Mouse (Mus musculus) intestine, embryonic 15.5 days (tissue): ENCODE results near the gene Atp2c2. TPM values are rescaled to one million over a fixed set of nuclear protein-coding genes. Genes with fewer than 3 reads are reported as not detected.
A peak's percentile ranks its signal among the peaks of the same experiment; 100 is the strongest.

Experiments
- ATAC-seq: fragments of 200-750 bp; cut with Nextera tagmentation; 2 replicates; pipeline ENCODE4 v1.8.0; 2017; ENCODE audit warnings: moderate TSS enrichment, moderate library complexity
- H3K27ac ChIP-seq: fragments of 300-500 bp; sonication (generic); 2 replicates; pipeline ENCODE4 v1.5.1; 2015; ENCODE audit warnings: mild to moderate bottlenecking, inconsistent platforms
- H3K27me3 ChIP-seq: fragments of 300-500 bp; sonication (generic); replicated peaks from 2 replicates; pipeline ENCODE4 v1.6.1; 2015; ENCODE audit warnings: inconsistent platforms
- H3K36me3 ChIP-seq: fragments of 300-500 bp; sonication (generic); 2 replicates; pipeline ENCODE4 v1.6.1; 2015; ENCODE audit warnings: inconsistent platforms
- H3K4me1 ChIP-seq: fragments of 300-500 bp; sonication (generic); replicated peaks from 2 replicates; pipeline ENCODE4 v1.6.1; 2015; ENCODE audit warnings: inconsistent platforms
- H3K4me2 ChIP-seq: fragments of 300-500 bp; sonication (generic); replicated peaks from 2 replicates; pipeline ENCODE4 v1.6.1; 2015; ENCODE audit warnings: mild to moderate bottlenecking, inconsistent platforms
- H3K4me3 ChIP-seq: fragments of 300-500 bp; sonication (generic); replicated peaks from 2 replicates; pipeline ENCODE4 v1.5.1; 2015; ENCODE audit warnings: inconsistent platforms
- H3K9ac ChIP-seq: fragments of 300-500 bp; sonication (generic); 2 replicates; pipeline ENCODE4 v1.6.1; 2015; ENCODE audit warnings: inconsistent platforms
- H3K9me3 ChIP-seq: fragments of 300-500 bp; sonication (generic); 2 replicates; pipeline ENCODE4 v1.6.1; 2016; ENCODE audit warnings: inconsistent platforms
- WGBS: fragments of 180-500 bp; shearing (Covaris S2); methylation state at CpG from one replicate; pipeline ENCODE4 v1.1.7; 2015; 5-methylcytosine and 5-hydroxymethylcytosine counted together
- polyA plus RNA-seq: library from polyadenylated mRNA; unstranded; fragments of >200 nt; fragmentation: Nextera tagmentation; extraction: Ambion mirVana; gene quantifications from 2 replicates; pipeline ENCODE4 v1.2.1, GENCODE M21; 2015

The Atp2c2 gene
- polyA plus RNA-seq, 1 experiment from 2014 or later: 4.4 TPM

DNA sequence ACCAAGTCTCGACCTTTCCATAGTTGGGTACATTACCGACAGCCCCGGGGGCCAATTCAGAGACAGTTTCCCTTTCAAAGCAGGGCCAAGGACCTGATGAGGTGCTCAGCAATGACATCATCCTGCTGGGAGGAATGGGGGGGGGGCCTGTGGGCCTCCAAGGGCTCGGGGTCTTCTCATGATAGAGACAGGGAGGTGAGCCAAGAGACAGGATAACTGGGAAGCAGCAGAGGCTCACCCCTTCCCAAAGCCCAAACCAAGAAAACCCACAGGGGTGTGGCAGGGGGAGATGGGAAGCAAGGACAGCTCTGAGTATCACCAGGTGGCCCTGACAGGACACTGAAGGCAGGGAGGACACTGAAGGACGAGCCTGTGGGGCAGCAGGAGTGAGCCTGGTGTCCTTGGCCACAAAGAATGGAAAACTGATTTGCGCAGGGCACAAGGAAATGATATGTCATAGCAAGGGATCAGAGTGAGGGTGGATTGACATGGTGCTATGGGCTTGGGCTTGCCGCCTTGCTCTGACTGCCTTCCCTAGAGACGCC is 28.6 kb downstream of the Atp2c2 start:
- H3K36me3 ChIP-seq: no peaks in the 10 kb centered on the region
- no peak for ATAC-seq
- WGBS: 85% methylated on average over 8 of the region's 8 CpGs
- H3K4me3 ChIP-seq: no peak overlapping the region
- no peak overlapping the region for H3K27ac ChIP-seq
- no peak overlapping the region for H3K4me2 ChIP-seq
- no peaks in the 10 kb centered on the region for H3K4me1 ChIP-seq
- H3K27me3 ChIP-seq: no peaks in the 10 kb centered on the region
- H3K9me3 ChIP-seq: no peaks in the 10 kb centered on the region
- H3K9ac ChIP-seq: no peak overlapping the region

- no peaks in the 10 kb centered on the region for H3K27me3 ChIP-seq
- H3K4me2 ChIP-seq: no peak overlapping the region
- no peak overlapping the region for H3K9ac ChIP-seq
- H3K27ac ChIP-seq: no peak overlapping the region
- no peak overlapping the region for H3K4me3 ChIP-seq
- no peaks in the 10 kb centered on the region for H3K36me3 ChIP-seq
- H3K4me1 ChIP-seq: no peaks in the 10 kb centered on the region; the same call in 1 of the 2 replicates
- no peaks in the 10 kb centered on the region for H3K9me3 ChIP-seq
- 63% methylated on average over 13 of the region's 13 CpGs for WGBS
- no peak for ATAC-seq
These were observed 32.3 kb downstream of the Atp2c2 start for GRCm38 (mm10) chr8:119732072-119732471.

- no peaks in the 10 kb centered on the region for H3K27me3 ChIP-seq
- H3K4me1 ChIP-seq: peaks cover 5% of the 10 kb centered on the region; the same call in 1 of the 2 replicates
- ATAC-seq: no peak
- H3K4me2 ChIP-seq: no peak overlapping the region
- no peak overlapping the region for H3K4me3 ChIP-seq
- H3K27ac ChIP-seq: no peak overlapping the region
- no peaks in the 10 kb centered on the region for H3K9me3 ChIP-seq
- H3K9ac ChIP-seq: no peak overlapping the region
- 91% methylated on average over 10 of the region's 10 CpGs for WGBS
- no peaks in the 10 kb centered on the region for H3K36me3 ChIP-seq
These were observed 36.6 kb downstream of the Atp2c2 start for GRCm38 (mm10) chr8:119736348-119736917.

- H3K4me1 ChIP-seq: peaks cover 5% of the 10 kb centered on the region; the same call in 1 of the 2 replicates
- H3K27me3 ChIP-seq: no peaks in the 10 kb centered on the region
- H3K36me3 ChIP-seq: no peaks in the 10 kb centered on the region
- H3K4me3 ChIP-seq: no peak overlapping the region
- no peak overlapping the region for H3K9ac ChIP-seq
- no peak overlapping the region for H3K4me2 ChIP-seq
- ATAC-seq: no peak
- 68% methylated on average over 11 of the region's 11 CpGs for WGBS
- no peak overlapping the region for H3K27ac ChIP-seq
- H3K9me3 ChIP-seq: no peaks in the 10 kb centered on the region
These were observed 37.5 kb downstream of the Atp2c2 start for GRCm38 (mm10) chr8:119737093-119737900.

- 66% methylated on average over 19 of the region's 19 CpGs for WGBS
- H3K4me3 ChIP-seq: no peak overlapping the region
- H3K27ac ChIP-seq: no peak overlapping the region
- no peak overlapping the region for H3K9ac ChIP-seq
- no peak overlapping the region for H3K4me2 ChIP-seq
- H3K36me3 ChIP-seq: no peaks in the 10 kb centered on the region
- no peaks in the 10 kb centered on the region for H3K27me3 ChIP-seq
- ATAC-seq: no peak
- H3K4me1 ChIP-seq: peaks cover 5% of the 10 kb centered on the region; the same call in 1 of the 2 replicates
- no peaks in the 10 kb centered on the region for H3K9me3 ChIP-seq
These were observed 38.5 kb downstream of the Atp2c2 start for GRCm38 (mm10) chr8:119738129-119738907.

GRCm38 (mm10) chr8:119740634-119741033 is 40.8 kb downstream of the Atp2c2 start:
- no peaks in the 10 kb centered on the region for H3K36me3 ChIP-seq
- no peak overlapping the region for H3K9ac ChIP-seq
- H3K9me3 ChIP-seq: no peaks in the 10 kb centered on the region
- WGBS: 41% methylated on average over 4 of the region's 4 CpGs
- no peak overlapping the region for H3K4me3 ChIP-seq
- H3K27ac ChIP-seq: peak overlapping the region; percentile 29
- peaks cover 12% of the 10 kb centered on the region; the same call in 1 of the 2 replicates for H3K4me1 ChIP-seq
- no peaks in the 10 kb centered on the region for H3K27me3 ChIP-seq
- peak; percentile 86 for ATAC-seq
- no peak overlapping the region for H3K4me2 ChIP-seq

DNA sequence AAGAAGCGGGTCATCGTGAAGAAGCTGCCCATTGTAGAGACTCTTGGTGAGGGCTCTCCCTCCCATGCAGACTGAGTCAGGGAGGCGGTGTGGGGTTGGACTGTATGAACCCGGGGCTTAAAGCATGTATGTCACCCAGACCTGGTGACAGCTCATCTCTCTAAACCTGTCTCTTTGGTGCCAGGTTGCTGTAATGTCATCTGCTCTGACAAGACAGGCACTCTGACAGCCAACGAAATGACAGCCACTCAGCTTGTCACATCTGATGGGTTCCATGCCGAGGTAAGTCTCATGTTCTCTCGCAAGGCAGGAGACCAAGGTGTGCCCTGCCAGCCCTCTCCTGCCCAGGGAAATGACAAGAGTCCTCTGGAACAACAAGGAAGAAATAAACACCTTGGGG is 42.6 kb downstream of the Atp2c2 start:
- Histone ChIP-seq H3K4me2 (no peak overlapping the region), H3K36me3 (no peaks in the 10 kb centered on the region), H3K9ac (no peak overlapping the region), H3K27ac (no peak overlapping the region), H3K4me1 (peaks cover 12% of the 10 kb centered on the region; the same call in 1 of the 2 replicates), H3K4me3 (no peak overlapping the region), H3K27me3 (no peaks in the 10 kb centered on the region), H3K9me3 (no peaks in the 10 kb centered on the region)
- WGBS: 89% methylated on average over 7 of the region's 7 CpGs
- ATAC-seq: no peak

- no peaks in the 10 kb centered on the region for H3K9me3 ChIP-seq
- H3K4me1 ChIP-seq: peaks cover 8% of the 10 kb centered on the region; the same call in 1 of the 2 replicates
- ATAC-seq: no peak
- H3K27ac ChIP-seq: no peak overlapping the region
- WGBS: 47% methylated on average over 13 of the region's 13 CpGs
- H3K36me3 ChIP-seq: no peaks in the 10 kb centered on the region
- H3K9ac ChIP-seq: no peak overlapping the region
- no peak overlapping the region for H3K4me3 ChIP-seq
- H3K27me3 ChIP-seq: no peaks in the 10 kb centered on the region
- H3K4me2 ChIP-seq: no peak overlapping the region
These were observed 43.6 kb downstream of the Atp2c2 start for GRCm38 (mm10) chr8:119743291-119744026.

DNA sequence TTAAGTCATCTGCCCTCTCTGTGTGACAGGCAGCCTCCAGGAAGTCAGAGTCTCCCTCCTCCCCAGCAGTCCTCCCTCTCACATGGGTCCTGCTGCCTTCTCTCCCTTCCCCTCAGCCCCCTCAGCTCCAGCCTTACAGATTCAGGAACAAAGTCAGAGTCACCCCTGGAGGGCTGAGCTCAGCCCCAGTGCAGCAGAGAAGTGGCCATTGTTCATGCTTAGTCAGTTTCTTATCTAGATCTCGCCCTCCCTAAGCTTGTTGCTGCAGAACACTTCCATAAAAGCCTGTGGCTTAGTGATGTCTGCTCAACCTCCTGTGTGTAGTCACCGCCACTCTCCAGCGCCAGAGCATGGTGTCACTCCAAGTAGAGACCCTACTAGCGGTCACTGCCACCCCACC is 44.8 kb downstream of the Atp2c2 start:
- Histone ChIP-seq H3K27ac (no peak overlapping the region), H3K4me2 (no peak overlapping the region), H3K9me3 (no peaks in the 10 kb centered on the region), H3K4me3 (no peak overlapping the region), H3K36me3 (no peaks in the 10 kb centered on the region), H3K9ac (no peak overlapping the region), H3K4me1 (peaks cover 6% of the 10 kb centered on the region; the same call in 1 of the 2 replicates), H3K27me3 (no peaks in the 10 kb centered on the region)
- no peak for ATAC-seq
- WGBS: 66% methylated on average over 4 of the region's 4 CpGs

- Histone ChIP-seq H3K4me1 (peaks cover 13% of the 10 kb centered on the region), H3K27me3 (no peaks in the 10 kb centered on the region), H3K36me3 (no peaks in the 10 kb centered on the region), H3K9ac (no peak overlapping the region), H3K9me3 (no peaks in the 10 kb centered on the region), H3K4me3 (peak overlapping the region; percentile 18; the same call in 1 of the 2 replicates), H3K4me2 (peak overlapping the region; percentile 51), H3K27ac (no peak overlapping the region)
- ATAC-seq: peak; percentile 83
- WGBS: 26% methylated on average over 28 of the region's 28 CpGs
These were observed 55.7 kb downstream of the Atp2c2 start for GRCm38 (mm10) chr8:119755238-119756146.

GRCm38 (mm10) chr8:119756147-119756461 is 56.3 kb downstream of the Atp2c2 start:
- ATAC-seq: peak; percentile 5; the same call in 1 of the 2 replicates
- 83% methylated on average over 2 of the region's 2 CpGs for WGBS
- Histone ChIP-seq H3K9ac (no peak overlapping the region), H3K27ac (no peak overlapping the region), H3K4me2 (peak overlapping the region; percentile 51), H3K36me3 (no peaks in the 10 kb centered on the region), H3K4me3 (no peak overlapping the region), H3K9me3 (no peaks in the 10 kb centered on the region), H3K4me1 (peaks cover 13% of the 10 kb centered on the region), H3K27me3 (no peaks in the 10 kb centered on the region)
